Mouse (Mus musculus) lung, postnatal 0 days (tissue): ENCODE data around the gene St6galnac4.

Source experiments
- CTCF ChIP-seq: IDR thresholded peaks from 2 replicates; pipeline ENCODE4 v1.5.1; 2016; ENCODE audit warnings: antibody characterized with exemption, mild to moderate bottlenecking
- EP300 ChIP-seq: IDR thresholded peaks from 2 replicates; pipeline ENCODE4 v1.6.1; 2016; ENCODE audit warnings: antibody characterized with exemption, mild to moderate bottlenecking, control low read depth

DNA sequence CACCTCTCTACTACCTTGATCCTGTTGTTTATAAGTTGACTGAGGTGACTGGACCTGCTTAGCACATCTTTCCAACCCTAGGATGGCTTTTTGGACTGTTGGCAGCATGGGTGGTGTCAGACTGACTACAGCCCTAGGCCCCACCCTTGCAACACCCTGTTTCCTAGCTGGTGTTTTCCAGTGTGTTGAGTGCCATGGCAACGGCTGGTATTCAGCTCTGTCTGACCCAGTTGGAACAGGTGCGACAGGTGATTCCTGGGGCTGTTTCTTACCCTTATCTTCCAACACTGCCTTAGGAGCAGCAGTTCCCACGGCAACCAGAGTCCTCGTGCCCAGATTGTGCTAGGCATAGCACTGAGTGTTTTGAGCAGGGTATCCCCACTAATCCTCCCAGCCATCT lies 48.4 kb upstream of the St6galnac4 start:
- no peak for TF ChIP-seq CTCF
- TF ChIP-seq EP300 = no peak
